Mouse (Mus musculus): ENCODE data around the gene Asb18.

Gene Asb18

DNA sequence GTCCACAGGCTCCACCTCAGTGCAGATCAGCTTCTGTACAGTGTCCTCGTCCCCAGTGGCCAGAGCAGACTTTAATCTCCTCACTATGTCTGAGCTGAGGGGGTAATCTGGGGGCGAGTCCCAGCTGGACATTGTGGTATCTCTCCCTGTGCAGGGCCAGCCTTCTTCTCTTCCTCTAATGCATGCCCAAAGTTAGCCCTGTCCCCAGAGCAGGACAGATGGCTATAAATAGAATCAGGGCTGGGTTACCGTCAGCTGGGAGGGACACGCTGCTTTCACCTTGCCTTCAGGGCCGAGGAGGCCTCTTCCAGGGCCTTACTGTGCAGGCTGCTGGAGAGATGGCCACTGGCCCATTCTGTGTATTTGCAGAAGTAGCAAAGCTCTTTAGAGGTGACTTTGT lies at the start of gene Asb18:
Gene Asb18 (minus strand): TSS at position 221 of the 400 bp plus-strand sequence.
- no peak for DNase-seq (ENCODE audit: low spot score)

DNA sequence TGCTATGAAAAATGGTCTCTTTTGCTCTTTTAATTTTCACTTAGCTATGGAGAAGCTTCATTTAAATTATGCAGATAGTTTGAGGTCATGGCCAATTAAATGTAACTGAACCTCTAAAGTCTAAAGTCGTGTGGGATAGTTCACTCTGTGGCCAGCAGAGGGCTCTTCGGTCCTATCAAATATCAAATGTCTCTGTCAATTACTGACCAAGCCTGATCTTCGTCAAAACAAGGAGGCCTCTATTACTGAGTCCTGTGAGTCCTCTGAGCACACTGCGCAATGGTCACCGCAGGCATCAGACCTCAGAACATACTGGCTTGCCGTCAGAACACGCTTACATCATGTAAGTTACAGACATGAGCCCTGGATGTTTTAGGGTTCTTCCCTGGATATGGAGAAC lies 46.1 kb upstream of the Asb18 start:
- peak; percentile 79 for DNase-seq (ENCODE audit: low spot score)

DNA sequence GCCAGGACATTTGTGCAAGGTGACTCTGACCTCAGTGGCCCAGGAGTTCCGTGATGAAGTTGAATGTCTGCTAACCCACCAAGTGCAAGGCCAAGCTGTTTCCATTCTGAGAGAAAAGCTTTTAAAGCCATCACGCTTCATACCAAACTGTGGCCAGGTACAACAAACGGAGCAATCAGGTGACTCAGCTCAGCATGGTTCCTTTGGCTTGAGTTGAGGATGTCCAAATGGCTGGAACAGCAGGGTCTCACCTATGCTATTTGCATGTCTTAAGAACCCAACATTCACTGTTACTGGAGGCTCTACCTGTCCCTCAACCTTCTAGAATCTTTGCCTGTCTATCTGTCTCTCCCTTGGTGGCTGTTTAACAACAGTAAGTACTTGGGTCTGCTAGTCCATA lies 45.6 kb upstream of the Asb18 start:
- DNase-seq (ENCODE audit: low spot score) = no peak

GRCm38 (mm10) chr1:90054991-90055390 lies 40.5 kb upstream of the Asb18 start:
- DNase-seq (ENCODE audit: low spot score) = no peak

DNA sequence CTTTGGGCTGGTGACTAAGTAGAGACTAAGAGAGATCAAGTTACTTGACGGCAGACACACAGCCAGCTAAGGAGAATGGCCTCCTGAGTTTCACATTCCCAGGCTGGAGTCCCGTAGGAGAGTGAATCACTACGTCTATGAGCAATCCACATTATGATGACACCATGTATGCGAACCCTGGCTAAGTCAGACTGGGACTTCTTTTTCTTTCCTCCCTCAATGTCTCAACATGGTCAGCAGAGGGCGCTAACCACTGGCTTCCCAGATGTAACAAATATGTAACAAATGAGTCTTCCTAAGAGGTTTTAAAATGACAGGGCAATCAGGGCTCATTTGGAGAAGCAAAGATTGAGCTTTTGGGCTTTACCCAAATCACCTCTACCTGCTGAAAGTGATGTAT lies 36.9 kb upstream of the Asb18 start:
- peak; percentile 79 for DNase-seq (ENCODE audit: low spot score)

DNA sequence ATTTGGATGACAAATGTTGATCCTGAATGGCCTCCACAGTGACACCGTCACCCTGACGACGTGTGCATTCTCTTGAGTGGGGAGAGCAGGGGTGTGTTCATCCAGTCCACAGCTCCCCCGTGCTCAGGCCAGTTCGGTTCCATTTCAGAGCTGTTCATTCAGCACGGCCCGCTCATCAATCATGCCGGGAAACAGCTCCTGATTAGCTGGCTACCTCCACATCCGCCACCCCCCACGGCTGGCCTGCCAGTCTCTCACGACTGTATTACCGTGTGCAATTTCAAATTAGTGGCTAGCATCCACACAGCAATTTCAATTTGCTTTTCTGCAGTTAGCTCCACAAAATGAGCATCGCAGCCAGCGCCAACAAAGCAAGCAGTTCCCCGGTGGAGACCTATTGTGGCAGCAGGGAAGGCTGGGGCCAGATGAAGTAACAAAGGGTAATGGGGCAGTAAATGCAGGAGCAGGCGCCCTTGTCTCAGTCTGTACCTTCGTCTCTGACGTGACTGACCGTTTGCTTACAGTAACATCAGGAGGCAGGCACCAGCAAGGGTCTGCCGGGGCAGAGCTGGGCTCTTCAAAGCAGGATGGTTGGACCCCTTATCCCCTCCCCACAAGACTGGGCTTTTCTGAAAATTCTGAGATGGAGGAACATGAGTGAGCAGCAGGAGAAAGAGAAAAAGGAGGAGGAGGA lies 35.7 kb upstream of the Asb18 start:
- no peak for DNase-seq (ENCODE audit: low spot score)

GRCm38 (mm10) chr1:90028305-90028704 lies 13.8 kb upstream of the Asb18 start:
- no peak for DNase-seq (ENCODE audit: low spot score)

GRCm38 (mm10) chr1:90026945-90027344 lies 12.5 kb upstream of the Asb18 start:
- DNase-seq (ENCODE audit: low spot score) = peak; percentile 44

DNA sequence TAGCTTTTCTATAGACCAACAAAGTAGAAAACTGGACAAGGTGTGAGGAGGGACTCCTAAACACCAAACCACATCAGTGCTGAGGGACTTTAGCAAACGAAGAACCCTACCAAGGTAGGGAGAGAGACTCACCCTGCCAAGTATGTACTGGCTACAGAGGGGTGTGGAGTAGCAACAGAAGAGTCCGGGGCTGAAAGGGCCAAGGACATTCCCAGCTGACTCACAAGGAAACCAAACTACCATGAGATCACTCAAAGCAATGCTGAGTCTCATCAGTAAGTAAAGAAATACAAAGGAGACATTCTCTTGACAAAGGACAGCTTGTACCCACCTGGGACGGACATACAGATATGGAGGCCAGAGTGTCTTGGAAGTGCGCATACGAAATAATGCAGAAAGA lies 5.9 kb upstream of the Asb18 start:
- DNase-seq (ENCODE audit: low spot score) = no peak

DNA sequence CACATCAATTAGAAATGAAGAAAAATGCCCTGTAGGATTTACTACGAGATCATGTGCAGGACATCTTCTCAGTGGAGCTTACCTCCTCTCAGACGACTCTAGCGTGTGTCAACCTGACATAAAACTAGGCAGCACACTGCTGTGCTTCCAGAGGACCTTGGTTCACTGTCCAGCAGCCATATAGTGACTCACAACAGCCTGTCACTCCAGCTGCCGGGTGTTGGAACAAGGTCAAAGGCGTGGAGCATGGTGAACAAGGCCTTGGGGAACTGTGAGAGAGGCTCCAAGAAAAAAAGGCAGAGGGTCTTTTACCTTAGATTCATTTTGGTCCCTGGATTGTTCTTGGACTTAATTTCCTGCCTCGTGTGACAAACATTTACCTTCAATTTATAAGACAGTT lies 3.6 kb upstream of the Asb18 start:
- peak; percentile 46 for DNase-seq (ENCODE audit: low spot score)

GRCm38 (mm10) chr1:90013273-90013672 lies 1.2 kb downstream of the Asb18 start:
- DNase-seq (ENCODE audit: low spot score) = no peak

- no peak for DNase-seq (ENCODE audit: low spot score)
These were observed 1.6 kb downstream of the Asb18 start for GRCm38 (mm10) chr1:90012850-90013249.

- DNase-seq (ENCODE audit: low spot score) = no peak
These were observed 2.3 kb downstream of the Asb18 start for GRCm38 (mm10) chr1:90012168-90012567.

DNA sequence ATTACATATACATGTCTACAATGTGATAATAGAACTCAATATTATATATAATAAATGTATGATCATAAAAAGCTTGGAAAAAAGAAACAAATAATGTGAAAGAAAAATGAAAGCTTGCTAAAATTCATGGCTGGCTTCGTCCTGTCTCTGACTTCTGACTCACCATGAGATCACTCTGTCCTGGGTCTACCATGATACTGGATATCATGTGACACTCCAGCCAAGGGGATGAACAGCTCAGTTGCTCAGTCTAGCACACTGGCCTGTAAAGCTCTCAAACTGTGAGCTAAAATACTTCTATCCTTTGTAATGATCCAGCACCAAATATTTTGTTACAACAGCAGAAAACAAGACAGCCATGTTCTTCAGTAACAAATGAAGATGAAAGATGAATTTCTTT lies 4.4 kb downstream of the Asb18 start:
- no peak for DNase-seq (ENCODE audit: low spot score)

DNA sequence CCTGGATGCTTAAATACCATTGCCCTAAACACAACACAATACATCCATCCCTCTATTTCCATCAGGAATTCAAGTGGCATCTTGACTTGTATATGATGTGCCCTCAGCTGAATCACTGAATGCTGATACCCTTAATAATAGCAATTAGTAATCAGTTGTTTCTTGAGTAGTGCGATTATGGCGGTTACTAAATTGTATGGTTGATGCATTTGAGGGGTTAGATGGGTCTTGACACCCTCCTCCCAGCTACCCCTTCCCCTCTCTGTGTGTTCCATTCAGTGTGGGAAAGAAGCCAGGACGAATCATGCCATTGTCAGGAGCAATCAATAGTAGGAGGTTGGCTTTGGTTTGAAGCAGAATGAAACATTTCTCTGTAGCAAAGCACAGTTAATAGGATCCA lies 5.3 kb downstream of the Asb18 start:
- no peak for DNase-seq (ENCODE audit: low spot score)

DNA sequence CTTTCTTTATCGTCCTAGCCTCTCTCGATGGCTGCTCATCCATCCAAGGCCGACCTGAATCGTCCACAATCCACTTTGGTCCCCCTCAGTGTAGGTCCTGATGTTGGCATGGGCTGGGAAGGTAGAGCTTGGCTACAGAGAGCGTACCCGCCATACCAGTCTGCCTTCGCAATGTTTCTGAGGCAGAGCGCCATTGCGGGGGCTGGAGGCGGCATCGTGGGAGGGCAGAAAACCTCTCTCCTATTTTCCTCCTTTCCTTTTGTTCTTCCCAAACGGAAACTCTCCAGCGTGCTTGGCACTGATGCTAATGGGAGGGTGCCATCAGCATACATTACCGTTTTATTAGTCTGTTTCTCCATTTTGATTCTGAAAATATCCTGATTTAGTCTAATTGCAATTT lies 7.8 kb downstream of the Asb18 start:
- no peak for DNase-seq (ENCODE audit: low spot score)

DNA sequence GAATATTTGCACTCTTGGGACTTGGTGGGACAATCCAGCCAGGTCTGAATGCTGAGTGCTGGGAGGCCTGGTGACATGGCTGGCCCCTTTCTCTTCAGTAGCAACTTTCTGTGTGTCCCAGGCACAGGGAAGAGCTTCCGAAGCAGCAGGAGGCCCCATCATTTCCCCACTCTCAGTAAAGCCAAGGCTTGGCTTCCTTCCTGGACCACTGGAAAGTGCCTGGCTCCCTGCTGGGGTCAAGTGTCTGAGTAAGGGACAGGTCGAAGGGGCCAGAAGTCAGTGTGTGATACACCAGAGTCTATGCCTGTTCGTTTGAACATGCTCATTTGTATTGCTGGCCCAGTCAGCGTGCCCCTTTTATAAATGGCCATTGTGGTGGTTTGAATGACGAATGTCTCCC lies 13.5 kb downstream of the Asb18 start:
- DNase-seq (ENCODE audit: low spot score) = no peak

DNA sequence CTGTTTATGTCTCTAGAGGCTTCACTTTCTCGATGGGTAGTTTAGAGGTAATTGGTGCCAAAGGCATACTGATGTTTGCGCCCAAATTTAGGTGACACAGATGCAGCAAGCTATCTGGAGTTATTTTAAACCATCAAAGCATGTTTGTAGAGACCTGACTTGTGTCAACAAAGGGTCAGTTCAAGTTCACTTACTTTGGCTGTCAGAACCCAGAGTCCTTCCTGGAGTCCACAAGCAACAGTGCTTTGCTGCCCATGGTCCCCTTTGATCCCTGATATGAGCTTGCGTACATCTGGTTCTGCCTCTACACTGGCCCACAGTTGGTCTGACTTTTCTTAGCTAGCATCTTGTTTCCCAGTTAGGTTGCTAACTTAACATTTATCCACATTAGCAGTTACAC lies 14.6 kb downstream of the Asb18 start:
- no peak for DNase-seq (ENCODE audit: low spot score)

GRCm38 (mm10) chr1:89998696-89999095 lies 15.8 kb downstream of the Asb18 start:
- DNase-seq (ENCODE audit: low spot score) = no peak

DNA sequence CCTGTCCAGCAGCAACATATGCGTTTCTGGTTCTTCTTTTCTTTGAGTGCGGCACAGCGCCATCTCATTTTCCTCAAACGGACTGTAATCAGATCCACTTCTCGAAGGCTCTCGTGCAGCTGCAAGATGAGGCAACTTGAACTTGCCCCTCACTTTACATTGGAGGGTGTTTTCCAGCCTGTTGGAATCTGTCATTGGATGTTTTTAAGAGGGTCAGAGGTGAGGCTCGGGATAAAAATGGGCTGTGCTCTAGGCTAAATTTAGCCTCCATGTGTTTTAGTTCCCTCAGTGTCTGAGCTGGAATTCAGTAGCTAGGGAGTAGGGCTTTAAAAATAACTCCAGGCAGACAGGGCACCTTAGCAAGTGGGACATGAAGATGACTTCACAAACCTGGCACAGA lies 16.4 kb downstream of the Asb18 start:
- peak; percentile 4 for DNase-seq (ENCODE audit: low spot score)

- DNase-seq (ENCODE audit: low spot score) = no peak
These were observed 22.2 kb downstream of the Asb18 start for GRCm38 (mm10) chr1:89992256-89992655.

GRCm38 (mm10) chr1:89977261-89977660 lies 37.2 kb downstream of the Asb18 start:
- DNase-seq (ENCODE audit: low spot score) = no peak

GRCm38 (mm10) chr1:89976411-89976810 lies 38.1 kb downstream of the Asb18 start:
- DNase-seq (ENCODE audit: low spot score) = no peak

DNA sequence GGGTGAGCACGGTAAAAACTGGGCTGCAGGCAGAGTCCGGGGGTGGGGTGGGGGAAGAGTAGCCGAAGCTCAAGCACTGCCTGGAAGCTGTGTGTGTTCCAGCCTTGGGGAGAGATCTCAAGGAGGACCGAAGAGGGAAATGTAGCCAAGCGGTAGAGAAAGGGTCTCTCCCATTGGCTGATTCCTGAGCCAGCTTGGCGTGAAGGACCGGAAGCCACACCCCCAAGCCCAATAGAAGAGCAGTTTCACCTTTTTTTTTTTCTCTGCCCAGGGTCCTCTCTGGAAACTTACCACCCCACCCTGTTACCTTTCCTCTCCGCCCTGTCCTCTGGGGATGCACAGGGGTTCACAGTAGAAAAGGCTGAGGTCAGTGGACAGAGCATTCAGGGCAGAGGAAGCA lies 39.9 kb downstream of the Asb18 start:
- no peak for DNase-seq (ENCODE audit: low spot score)

DNA sequence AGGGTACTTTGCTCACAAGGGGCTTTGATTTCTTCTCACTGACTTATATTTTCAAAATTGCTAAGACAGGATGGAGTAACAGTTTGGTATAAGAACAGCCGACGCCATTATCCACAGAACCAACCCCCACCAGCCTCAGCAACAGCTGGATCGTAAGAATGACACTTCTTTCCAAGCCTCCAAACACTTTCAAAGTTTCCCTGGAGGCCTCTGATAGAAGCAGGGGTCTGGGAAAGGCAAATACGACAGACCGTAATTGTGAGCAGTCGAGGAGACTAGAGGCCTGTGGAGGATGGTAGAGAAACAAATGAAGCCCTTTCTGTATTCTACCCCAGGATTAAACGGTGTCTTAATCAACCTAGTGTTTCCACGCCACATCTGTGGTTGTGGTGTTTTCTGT lies 42.6 kb downstream of the Asb18 start:
- DNase-seq (ENCODE audit: low spot score) = no peak

Data from adipocyte (in vitro differentiated cells).